Mouse (Mus musculus): ENCODE results near the gene Tspan14. TPM values are rescaled to one million over a fixed set of nuclear protein-coding genes. Genes with fewer than 3 reads are reported as not detected.

Tspan14 gene
- polyA plus RNA-seq, 1 experiment from 2014 or later: 99.7 TPM

DNA sequence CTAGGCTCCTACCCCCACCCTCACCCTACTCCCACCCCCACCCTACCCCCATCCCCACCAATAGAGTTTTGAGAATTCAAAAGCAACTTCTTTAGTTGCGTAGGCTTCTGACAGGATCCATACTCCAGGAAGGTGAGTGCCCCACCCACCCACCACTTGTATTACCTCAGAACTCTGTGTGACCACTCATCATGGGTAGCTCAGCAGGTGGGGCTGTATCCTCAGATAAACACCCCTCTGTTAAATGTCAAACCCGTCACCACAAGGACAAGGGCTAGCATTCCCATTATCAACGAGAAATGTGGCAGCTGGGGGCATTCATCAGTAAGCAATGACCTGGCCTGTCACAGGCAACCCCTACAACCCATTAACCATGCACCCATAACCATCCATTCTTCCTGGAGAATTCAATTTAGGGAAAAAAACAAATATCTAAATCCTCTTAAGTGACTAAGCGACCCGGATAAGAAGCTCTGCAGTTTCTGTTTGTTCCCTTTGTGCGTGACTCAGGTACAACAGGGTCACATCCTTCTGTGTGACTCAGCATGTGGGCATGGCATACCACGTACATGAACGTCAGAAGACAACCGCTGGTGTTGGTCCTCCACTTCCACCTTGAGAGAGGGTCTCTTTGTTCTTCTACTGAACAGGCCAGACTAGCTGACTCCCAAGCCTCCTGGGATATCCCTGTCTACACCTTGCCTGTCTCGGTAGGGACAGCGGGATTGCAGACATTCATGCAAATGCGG is 64.1 kb downstream of the Tspan14 start:
- 74% methylated on average over 12 of the region's 12 CpGs for WGBS

DNA sequence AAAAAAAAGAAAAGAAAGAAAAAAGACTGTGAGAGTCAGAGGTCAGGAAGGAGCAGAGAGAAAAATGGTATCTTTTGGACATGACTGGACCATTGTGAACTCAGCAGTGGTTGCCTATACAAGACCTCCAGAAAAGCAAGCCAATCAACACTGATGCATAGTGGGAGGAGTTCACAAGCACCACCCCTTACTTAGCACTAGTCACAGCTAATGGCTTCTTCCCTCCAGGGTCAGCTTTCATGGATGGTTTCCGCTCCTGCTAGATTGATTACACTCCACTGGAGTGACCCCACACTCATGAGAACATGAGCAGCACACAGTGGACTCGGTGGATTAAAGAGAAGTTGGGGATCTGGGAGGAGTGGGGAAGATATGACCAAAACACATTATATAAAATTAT is 66.3 kb downstream of the Tspan14 start:
- Histone ChIP-seq H3K27me3 (replicated peaks) (no peaks in the 10 kb centered on the region), H3K27ac (no peak overlapping the region), H3K9ac (no peak overlapping the region), H3K9me3 (no peaks in the 10 kb centered on the region), H3K36me3 (peaks cover 6% of the 10 kb centered on the region; the same call in 1 of the 2 replicates), H3K4me3 (no peak overlapping the region), H3K4me1 (no peaks in the 10 kb centered on the region), H3K4me2 (replicated peaks) (no peak overlapping the region)
- no peak for ATAC-seq (ENCODE audit: low FRiP score, low read depth)
- 58% methylated on average over 2 of the region's 2 CpGs for WGBS

More for the DNA sequence above, 64.1 kb downstream of the Tspan14 start:
- no peaks in the 10 kb centered on the region for H3K9me3 ChIP-seq
- H3K4me3 ChIP-seq: no peak overlapping the region
- no peaks in the 10 kb centered on the region for H3K4me1 ChIP-seq
- no peak overlapping the region for H3K27ac ChIP-seq
- no peaks in the 10 kb centered on the region for H3K27me3 ChIP-seq (replicated peaks)
- peaks cover 22% of the 10 kb centered on the region for H3K36me3 ChIP-seq
- H3K4me2 ChIP-seq (replicated peaks): no peak overlapping the region
- H3K9ac ChIP-seq: no peak overlapping the region
- ATAC-seq (ENCODE audit: low FRiP score, low read depth): no peak

DNA sequence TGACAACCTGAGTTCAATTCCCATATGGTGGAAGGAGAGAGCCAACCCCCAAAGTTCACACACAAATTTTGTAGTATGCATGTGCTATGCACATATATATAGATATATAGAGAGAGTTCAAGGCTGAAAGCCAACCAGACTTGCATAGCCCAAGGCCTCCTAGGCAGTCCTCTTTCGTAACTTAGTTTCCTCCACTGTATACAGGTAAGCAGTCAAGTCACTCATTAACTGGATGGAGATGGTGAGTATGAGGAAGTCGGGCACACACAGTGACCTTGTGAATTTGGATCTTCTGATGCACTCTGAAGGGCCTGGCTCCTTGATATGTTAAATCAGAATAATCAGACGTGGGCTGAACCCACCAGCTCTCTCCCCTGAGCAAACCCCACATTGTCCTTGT is 68.7 kb downstream of the Tspan14 start:
- Histone ChIP-seq H3K4me3 (no peak overlapping the region), H3K27me3 (replicated peaks) (no peaks in the 10 kb centered on the region), H3K4me1 (no peaks in the 10 kb centered on the region), H3K27ac (no peak overlapping the region), H3K9ac (no peak overlapping the region), H3K9me3 (no peaks in the 10 kb centered on the region), H3K4me2 (replicated peaks) (no peak overlapping the region), H3K36me3 (0 out of 2 replicates have a peak, but pooled peaks cover 5% of the 10 kb centered on the region)
- 83% methylated on average over 3 of the region's 3 CpGs for WGBS
- ATAC-seq (ENCODE audit: low FRiP score, low read depth): no peak

DNA sequence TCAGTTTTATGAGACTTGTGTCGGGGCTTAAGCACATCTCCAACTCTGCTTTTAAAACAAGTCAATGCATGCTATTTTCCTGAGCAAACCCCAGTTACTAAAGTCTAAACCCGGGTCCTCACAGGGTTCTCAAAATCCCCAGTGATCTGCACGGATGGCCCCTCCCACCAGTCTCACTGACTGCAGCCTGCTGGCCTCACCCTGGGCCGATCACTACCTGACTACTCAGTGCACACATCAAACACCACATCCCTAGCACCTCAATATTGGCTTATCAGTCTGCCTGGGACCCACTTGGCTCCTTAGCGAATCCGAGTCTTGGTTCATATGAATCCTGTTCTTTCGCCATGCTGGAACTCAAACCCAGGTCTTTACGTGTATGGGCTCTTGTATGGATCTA is 70.9 kb downstream of the Tspan14 start:
- H3K9me3 ChIP-seq: no peaks in the 10 kb centered on the region
- WGBS: 83% methylated on average over 8 of the region's 8 CpGs
- H3K36me3 ChIP-seq: no peaks in the 10 kb centered on the region
- no peak overlapping the region for H3K4me3 ChIP-seq
- H3K4me1 ChIP-seq: no peaks in the 10 kb centered on the region
- H3K27me3 ChIP-seq (replicated peaks): no peaks in the 10 kb centered on the region
- no peak overlapping the region for H3K4me2 ChIP-seq (replicated peaks)
- H3K27ac ChIP-seq: no peak overlapping the region
- no peak overlapping the region for H3K9ac ChIP-seq
- no peak for ATAC-seq (ENCODE audit: low FRiP score, low read depth)

DNA sequence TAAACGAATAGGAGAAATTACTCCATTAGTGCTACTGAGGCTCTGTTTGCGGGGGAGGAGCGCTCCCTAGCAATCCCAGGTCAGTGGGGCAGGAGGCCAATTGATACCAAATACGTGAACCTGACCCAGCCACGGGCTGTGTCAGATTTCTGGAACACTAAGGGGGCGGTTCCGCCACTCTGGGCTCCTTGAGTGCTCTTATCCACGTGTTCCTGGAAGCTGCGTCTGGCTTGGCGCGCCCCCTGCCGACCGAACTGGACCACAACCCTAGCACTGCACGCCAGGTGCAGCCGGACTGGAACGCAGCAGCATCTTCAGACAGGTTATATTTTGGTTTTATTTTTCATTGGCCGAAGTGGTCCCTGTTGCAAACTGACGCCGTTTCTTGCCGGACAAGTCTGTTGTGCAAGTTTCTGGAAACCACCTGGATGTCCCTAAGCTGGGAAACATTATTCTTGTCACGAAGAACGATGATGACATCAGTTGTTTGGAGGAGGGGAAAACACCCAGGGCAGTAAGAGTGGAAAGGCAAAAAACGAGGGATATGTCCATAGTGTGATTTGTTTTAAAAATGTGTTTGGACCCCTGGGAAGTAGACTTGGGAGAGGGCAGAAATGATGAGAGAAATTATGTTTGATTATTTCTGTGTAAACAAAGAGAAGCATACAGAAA is 71.9 kb downstream of the Tspan14 start:
- Histone ChIP-seq H3K4me3 (no peak overlapping the region), H3K27me3 (replicated peaks) (no peaks in the 10 kb centered on the region), H3K9ac (no peak overlapping the region), H3K4me2 (replicated peaks) (peak overlapping the region; percentile 52), H3K4me1 (no peaks in the 10 kb centered on the region), H3K9me3 (no peaks in the 10 kb centered on the region), H3K36me3 (no peaks in the 10 kb centered on the region), H3K27ac (no peak overlapping the region)
- ATAC-seq (ENCODE audit: low FRiP score, low read depth): peak; percentile 82
- 18% methylated on average over 23 of the region's 23 CpGs for WGBS

DNA sequence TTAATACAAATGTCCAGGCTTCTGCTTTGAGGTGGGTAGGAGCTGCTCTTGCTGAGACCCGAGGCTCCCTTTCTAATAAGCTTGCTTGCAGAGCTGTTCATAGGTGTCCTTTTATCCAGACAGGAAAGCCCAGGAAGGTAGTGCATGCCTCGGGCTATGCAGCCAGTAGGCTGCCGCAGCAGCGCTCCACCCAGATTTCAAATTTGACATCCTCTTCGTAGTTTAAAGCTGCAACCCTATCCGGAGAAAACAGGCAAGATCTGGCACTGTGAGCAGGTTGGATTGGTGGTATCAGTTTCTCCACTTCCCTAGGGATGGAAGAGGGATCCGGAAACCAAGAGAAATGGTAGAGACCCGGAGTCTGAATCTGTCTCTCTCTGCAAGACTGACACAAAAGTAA is 72.7 kb downstream of the Tspan14 start:
- Histone ChIP-seq H3K9ac (no peak overlapping the region), H3K36me3 (no peaks in the 10 kb centered on the region), H3K4me2 (replicated peaks) (no peak overlapping the region), H3K4me1 (no peaks in the 10 kb centered on the region), H3K27ac (no peak overlapping the region), H3K27me3 (replicated peaks) (no peaks in the 10 kb centered on the region), H3K9me3 (no peaks in the 10 kb centered on the region), H3K4me3 (no peak overlapping the region)
- WGBS: 80% methylated on average over 8 of the region's 8 CpGs
- no peak for ATAC-seq (ENCODE audit: low FRiP score, low read depth)

DNA sequence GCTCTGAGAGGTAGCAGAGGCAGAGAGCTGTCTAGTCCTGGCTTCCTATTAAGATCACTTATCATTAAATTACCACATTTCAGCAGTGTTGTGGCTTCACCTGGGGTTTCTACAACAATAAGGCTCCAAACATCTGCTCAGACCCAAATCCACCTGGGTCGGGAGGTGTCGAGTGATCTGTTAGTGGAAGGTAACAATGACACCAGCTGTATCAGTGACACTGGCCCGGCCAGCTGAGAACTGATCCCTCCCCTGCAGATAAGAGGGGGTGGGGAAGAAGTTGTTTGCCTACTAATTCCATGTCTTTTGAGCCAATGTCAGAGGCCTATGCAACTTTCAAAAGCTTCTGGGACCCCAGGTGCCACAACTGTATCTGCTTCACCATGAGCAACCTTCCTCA is 73.4 kb downstream of the Tspan14 start, which contains the start of gene Sh2d4b:
TSS of gene Sh2d4b (minus strand) at position 71 of the 400 bp plus-strand sequence.
- no peak for ATAC-seq (ENCODE audit: low FRiP score, low read depth)
- H3K9me3 ChIP-seq: no peaks in the 10 kb centered on the region
- no peak within 1 kb of the TSS for H3K4me2 ChIP-seq (replicated peaks)
- no peak within 1 kb of the TSS for H3K4me3 ChIP-seq
- no peak within 1 kb of the TSS for H3K9ac ChIP-seq
- no peaks in the 10 kb centered on the region for H3K4me1 ChIP-seq
- H3K27ac ChIP-seq: no peak within 1 kb of the TSS
- H3K27me3 ChIP-seq (replicated peaks): no peaks in the 10 kb centered on the region
- no peaks in the 10 kb centered on the region for H3K36me3 ChIP-seq
- WGBS: 86% methylated on average over 3 of the region's 3 CpGs

DNA sequence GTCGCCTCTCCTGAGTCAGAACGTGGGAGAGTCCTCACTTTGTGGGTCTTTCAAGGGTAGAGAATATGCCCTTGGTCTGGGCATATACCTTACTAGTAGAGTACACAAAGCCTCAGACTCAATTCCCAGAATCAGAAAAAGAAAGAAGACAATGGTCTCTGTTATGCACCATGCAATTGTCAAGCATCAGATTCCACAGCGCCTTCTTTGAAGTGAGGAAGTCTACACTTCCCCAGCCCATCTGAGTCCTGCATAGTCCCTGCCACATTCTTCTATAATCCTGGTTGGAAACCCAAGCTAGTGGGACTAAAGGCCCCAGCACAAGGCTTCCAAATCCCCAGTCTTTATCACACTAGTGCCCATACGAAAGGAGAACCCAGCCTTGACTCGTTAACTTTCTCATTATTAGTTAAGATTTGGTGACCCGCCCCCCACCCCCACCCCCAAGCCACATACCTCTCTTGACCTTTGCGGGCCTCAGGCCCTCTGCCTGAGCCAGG is 74.2 kb downstream of the Tspan14 start:
- H3K9ac ChIP-seq: no peak overlapping the region
- H3K36me3 ChIP-seq: no peaks in the 10 kb centered on the region
- no peak for ATAC-seq (ENCODE audit: low FRiP score, low read depth)
- H3K4me3 ChIP-seq: no peak overlapping the region
- 90% methylated on average over 7 of the region's 7 CpGs for WGBS
- no peaks in the 10 kb centered on the region for H3K9me3 ChIP-seq
- H3K27ac ChIP-seq: no peak overlapping the region
- no peaks in the 10 kb centered on the region for H3K4me1 ChIP-seq
- H3K4me2 ChIP-seq (replicated peaks): no peak overlapping the region
- no peaks in the 10 kb centered on the region for H3K27me3 ChIP-seq (replicated peaks)

DNA sequence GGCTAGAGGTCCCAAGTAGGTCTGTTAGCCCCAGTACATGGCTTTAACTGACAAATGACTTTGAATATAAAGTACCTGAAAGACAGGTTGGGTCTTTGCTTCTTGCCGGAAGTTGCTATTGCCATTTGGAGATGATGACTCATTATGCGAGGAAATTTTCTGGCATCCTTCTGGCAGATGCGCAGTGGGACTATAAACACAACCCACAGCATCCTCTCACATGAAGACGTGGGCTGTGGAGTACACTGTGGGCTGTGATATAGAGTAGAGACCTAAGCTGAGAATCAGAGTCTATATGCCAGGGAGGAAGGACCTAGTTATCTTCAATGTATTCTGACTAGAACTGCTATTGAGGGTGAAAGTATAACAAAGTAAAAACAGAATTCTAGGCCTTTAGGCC is 75.1 kb downstream of the Tspan14 start:
- Histone ChIP-seq H3K36me3 (no peaks in the 10 kb centered on the region), H3K4me1 (no peaks in the 10 kb centered on the region), H3K9me3 (no peaks in the 10 kb centered on the region), H3K9ac (no peak overlapping the region), H3K4me3 (no peak overlapping the region), H3K27me3 (replicated peaks) (no peaks in the 10 kb centered on the region), H3K4me2 (replicated peaks) (no peak overlapping the region), H3K27ac (no peak overlapping the region)
- no peak for ATAC-seq (ENCODE audit: low FRiP score, low read depth)
- 90% methylated on average over 4 of the region's 4 CpGs for WGBS

DNA sequence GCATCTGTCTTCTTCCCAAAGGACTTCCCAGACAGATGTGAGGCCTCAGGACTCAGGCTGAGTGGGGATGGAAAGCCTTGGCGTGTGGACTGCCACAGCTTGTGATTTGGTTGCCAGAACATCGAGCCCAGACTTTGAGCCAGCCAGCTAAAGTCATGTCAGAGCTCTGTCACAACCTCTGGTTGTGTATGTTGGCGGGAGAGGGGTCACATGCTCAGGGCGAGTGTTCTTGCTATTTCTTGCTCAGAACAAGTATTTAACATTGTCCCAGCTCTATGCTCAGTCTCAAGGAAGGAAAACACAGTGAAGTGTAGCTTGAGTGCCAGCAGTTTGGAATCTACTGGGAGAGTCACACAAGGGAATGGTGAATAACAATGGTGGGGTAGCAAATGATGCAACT is 76.9 kb downstream of the Tspan14 start:
- H3K4me1 ChIP-seq: no peaks in the 10 kb centered on the region
- H3K4me2 ChIP-seq (replicated peaks): no peak overlapping the region
- no peak overlapping the region for H3K27ac ChIP-seq
- no peak for ATAC-seq (ENCODE audit: low FRiP score, low read depth)
- no peak overlapping the region for H3K4me3 ChIP-seq
- 87% methylated on average over 4 of the region's 4 CpGs for WGBS
- H3K9ac ChIP-seq: no peak overlapping the region
- H3K36me3 ChIP-seq: no peaks in the 10 kb centered on the region
- H3K9me3 ChIP-seq: no peaks in the 10 kb centered on the region
- H3K27me3 ChIP-seq (replicated peaks): no peaks in the 10 kb centered on the region

DNA sequence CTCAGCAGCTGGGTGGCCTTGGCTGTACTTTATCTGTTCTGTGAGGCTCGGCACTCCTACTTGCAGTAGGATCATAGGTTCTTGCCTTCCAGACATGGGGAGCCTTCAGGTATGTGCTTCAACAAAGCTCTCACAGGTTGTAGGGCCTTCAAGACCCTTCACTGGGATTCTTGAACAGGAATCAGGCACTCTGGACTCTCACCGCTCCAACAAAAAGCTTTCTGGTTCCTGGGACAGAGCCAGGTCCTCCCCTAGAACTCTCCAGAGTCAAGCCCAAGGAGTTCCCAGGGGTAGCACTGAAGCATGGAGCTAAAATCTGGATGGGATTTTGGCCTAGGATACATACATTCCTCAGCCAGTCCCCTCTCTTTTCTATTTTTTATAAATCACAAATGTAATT is 77.4 kb downstream of the Tspan14 start:
- no peak for ATAC-seq (ENCODE audit: low FRiP score, low read depth)
- no peak overlapping the region for H3K4me2 ChIP-seq (replicated peaks)
- WGBS: 92% methylated on average over 2 of the region's 2 CpGs
- no peaks in the 10 kb centered on the region for H3K9me3 ChIP-seq
- H3K27me3 ChIP-seq (replicated peaks): no peaks in the 10 kb centered on the region
- no peak overlapping the region for H3K9ac ChIP-seq
- no peaks in the 10 kb centered on the region for H3K4me1 ChIP-seq
- no peak overlapping the region for H3K27ac ChIP-seq
- no peaks in the 10 kb centered on the region for H3K36me3 ChIP-seq
- H3K4me3 ChIP-seq: no peak overlapping the region

DNA sequence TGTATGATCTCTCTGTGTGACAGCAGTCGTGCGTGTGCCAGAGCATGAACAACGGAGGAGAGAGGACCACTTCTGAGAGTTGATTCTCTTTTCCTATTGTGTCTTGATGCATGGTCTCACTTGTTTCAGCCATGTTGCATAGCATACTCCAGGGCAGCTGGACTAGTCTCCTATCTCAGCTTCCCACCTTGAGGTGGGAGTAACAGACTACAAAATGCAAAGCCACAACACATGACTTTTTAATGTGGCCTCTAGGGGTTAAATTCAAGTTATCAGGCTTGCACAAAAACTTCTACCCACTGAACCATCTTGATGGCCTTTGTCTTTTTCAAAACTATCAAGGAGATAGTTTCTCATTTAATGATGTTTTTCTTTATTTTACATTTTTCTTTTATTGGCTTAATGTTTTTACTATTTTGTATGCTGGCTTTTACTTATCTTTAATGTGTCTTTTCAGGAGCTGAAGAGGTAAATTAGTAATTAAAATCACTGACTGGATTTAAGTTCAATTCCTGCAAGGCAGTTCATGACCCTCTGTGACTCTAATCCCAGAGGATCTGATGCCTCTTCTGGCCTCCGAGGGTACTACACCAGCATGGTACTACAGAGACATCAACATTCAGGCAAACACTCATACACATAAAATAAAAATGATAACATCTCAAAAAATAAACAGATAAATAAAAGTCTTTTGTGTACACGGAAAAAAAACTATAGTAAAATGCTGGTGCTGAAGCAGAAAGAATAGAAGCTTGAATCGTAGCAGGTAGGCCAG is 80.0 kb downstream of the Tspan14 start:
- Histone ChIP-seq H3K4me2 (replicated peaks) (no peak overlapping the region), H3K4me3 (no peak overlapping the region), H3K9me3 (no peaks in the 10 kb centered on the region), H3K4me1 (no peaks in the 10 kb centered on the region), H3K9ac (no peak overlapping the region), H3K36me3 (no peaks in the 10 kb centered on the region), H3K27me3 (replicated peaks) (no peaks in the 10 kb centered on the region), H3K27ac (no peak overlapping the region)
- 87% methylated on average over 6 of the region's 6 CpGs for WGBS
- no peak for ATAC-seq (ENCODE audit: low FRiP score, low read depth)
